Mouse (Mus musculus): Measurements from ENCODE around the gene Vti1b.

GRCm38 (mm10) chr12:79140811-79141210 lies 31.7 kb downstream of the Vti1b start:
- no peak for TF ChIP-seq CTCF (IDR thresholded peaks at IDR 0.05; ENCODE audit: insufficient read depth, low read length)
- no peak for TF ChIP-seq POLR2A (IDR thresholded peaks at IDR 0.05; ENCODE audit: borderline replicate concordance, extremely low read depth, low read depth, low read length)

Measured in lung, adult 2 months (tissue).